Comparison of ENCODE assay signal across 24 mouse cellular contexts in genomic region chr10:115048565-115048964, GRCm38 (mm10).
"Had no signal": no experiment of that assay in that cellular context is flagged by ENCODE, and none has a peak within 500 bp of the region (broad histone marks: within the 10 kb centered on the region; RNA-seq: fewer than 3 reads in every experiment).

No protein-coding gene starts in this region.

- H3K4me3 ChIP-seq: heart, adult 2 months; heart, embryonic 13.5 days; heart, embryonic 15.5 days; hindbrain, embryonic 13.5 days; hindbrain, embryonic 15.5 days; kidney, embryonic 15.5 days; limb, embryonic 13.5 days had no signal

- H3K9me3 ChIP-seq: heart, embryonic 13.5 days; heart, embryonic 15.5 days; hindbrain, embryonic 13.5 days; hindbrain, embryonic 15.5 days; kidney, embryonic 15.5 days; limb, embryonic 13.5 days had no signal

- H3K36me3 ChIP-seq: heart, embryonic 13.5 days; heart, embryonic 15.5 days; hindbrain, embryonic 13.5 days; hindbrain, embryonic 15.5 days; kidney, embryonic 15.5 days; limb, embryonic 13.5 days had no signal

- H3K27me3 ChIP-seq: heart, embryonic 13.5 days; heart, embryonic 15.5 days; hindbrain, embryonic 13.5 days; hindbrain, embryonic 15.5 days; kidney, embryonic 15.5 days; limb, embryonic 13.5 days had no signal

- H3K4me1 ChIP-seq: heart, embryonic 13.5 days; heart, embryonic 15.5 days; hindbrain, embryonic 13.5 days; hindbrain, embryonic 15.5 days; kidney, embryonic 15.5 days; limb, embryonic 13.5 days had no signal

- H3K9ac ChIP-seq: forebrain, postnatal 0 days; heart, embryonic 13.5 days; heart, embryonic 15.5 days; hindbrain, embryonic 13.5 days; hindbrain, embryonic 15.5 days; kidney, embryonic 15.5 days; limb, embryonic 13.5 days had no signal

- H3K27ac ChIP-seq: heart, adult 2 months; heart, embryonic 13.5 days; heart, embryonic 15.5 days; hindbrain, embryonic 13.5 days; hindbrain, embryonic 15.5 days; hindbrain, postnatal 0 days; kidney, embryonic 15.5 days; kidney, postnatal 0 days; limb, embryonic 13.5 days had no signal

- DNase-seq: forebrain, postnatal 0 days; gastrocnemius, postnatal 14 days; gastrocnemius, postnatal 36 days; heart, adult 11 months; heart, adult 2 months; heart, postnatal 14 days; heart, postnatal 36 days; kidney, adult 11 months; kidney, adult 2 months; kidney, adult 9 months; kidney, postnatal 14 days; kidney, postnatal 36 days; layer of hippocampus, adult 9-11 months; layer of hippocampus, postnatal 36 days; left cerebral cortex, postnatal 4 days had no signal

- H3K4me2 ChIP-seq: heart, embryonic 11.5 days; heart, embryonic 13.5 days; heart, embryonic 15.5 days; hindbrain, embryonic 13.5 days; hindbrain, embryonic 15.5 days; kidney, embryonic 15.5 days; limb, embryonic 13.5 days had no signal

- ATAC-seq: forebrain, postnatal 0 days; hindbrain, postnatal 0 days had no signal
